Mouse (Mus musculus): Measurements from ENCODE around the gene Glrp1. TPM values are rescaled to one million over a fixed set of nuclear protein-coding genes. Genes with fewer than 3 reads are reported as not detected.

Gene Glrp1
- polyA plus RNA-seq, 1 experiment = not detected

DNA sequence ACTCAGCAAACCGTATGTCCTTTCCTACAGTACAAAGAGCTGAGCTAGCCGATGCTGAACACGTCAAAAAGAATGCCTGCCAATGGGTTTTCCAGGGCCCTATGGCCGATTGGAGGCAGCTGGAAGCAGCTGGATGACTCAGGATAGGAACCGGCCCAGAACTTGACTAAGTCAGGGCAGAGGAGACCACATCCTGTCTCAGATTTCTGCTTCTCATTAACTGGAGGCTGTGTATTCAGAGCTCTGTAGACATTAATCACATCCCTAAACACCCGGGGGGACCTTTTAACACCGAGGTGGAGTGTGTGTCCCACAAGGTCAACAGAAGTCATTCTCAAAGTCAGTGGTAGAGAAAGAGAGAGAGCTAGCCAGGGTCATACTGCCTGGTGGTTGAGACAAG is 35.3 kb downstream of the Glrp1 start:
- Histone ChIP-seq H3K27me3 (ENCODE audit: control insufficient read depth, insufficient read depth, low read length) (no peaks in the 10 kb centered on the region), H3K4me3 (ENCODE audit: low read depth, low read length) (no peak overlapping the region), H3K4me1 (ENCODE audit: control insufficient read depth, insufficient read depth, insufficient read length, low read length) (peaks cover 14% of the 10 kb centered on the region; the same call in 1 of the 2 replicates), H3K27ac (ENCODE audit: insufficient read depth, low read depth, low read length) (0 out of 2 replicates have a peak overlapping the region, but pooled peaks have one; percentile 10), H3K36me3 (ENCODE audit: control insufficient read depth, insufficient read depth, low read length) (no peaks in the 10 kb centered on the region)
- 31% methylated on average over 7 of the region's 7 CpGs for WGBS
- TF ChIP-seq POLR2A (IDR thresholded peaks at IDR 0.05; ENCODE audit: low read depth, low read length) = no peak
- no peak for TF ChIP-seq CTCF (IDR thresholded peaks at IDR 0.05; ENCODE audit: extremely low read depth, insufficient read length, insufficient replicate concordance, low read depth, low read length)

- no peaks in the 10 kb centered on the region for H3K36me3 ChIP-seq (ENCODE audit: control insufficient read depth, insufficient read depth, low read length)
- no peak overlapping the region for H3K27ac ChIP-seq (ENCODE audit: insufficient read depth, low read depth, low read length)
- H3K4me3 ChIP-seq (ENCODE audit: low read depth, low read length) = no peak overlapping the region
- H3K4me1 ChIP-seq (ENCODE audit: control insufficient read depth, insufficient read depth, insufficient read length, low read length) = peaks cover 14% of the 10 kb centered on the region; the same call in 1 of the 2 replicates
- 87% methylated on average over 2 of the region's 2 CpGs for WGBS
- TF ChIP-seq CTCF (IDR thresholded peaks at IDR 0.05; ENCODE audit: extremely low read depth, insufficient read length, insufficient replicate concordance, low read depth, low read length) = no peak
- no peak for TF ChIP-seq POLR2A (IDR thresholded peaks at IDR 0.05; ENCODE audit: low read depth, low read length)
- no peaks in the 10 kb centered on the region for H3K27me3 ChIP-seq (ENCODE audit: control insufficient read depth, insufficient read depth, low read length)
These were observed 36.0 kb downstream of the Glrp1 start for GRCm38 (mm10) chr1:88473899-88474298.

GRCm38 (mm10) chr1:88472258-88472657 is 37.6 kb downstream of the Glrp1 start:
- H3K36me3 ChIP-seq (ENCODE audit: control insufficient read depth, insufficient read depth, low read length) = no peaks in the 10 kb centered on the region
- no peak for TF ChIP-seq POLR2A (IDR thresholded peaks at IDR 0.05; ENCODE audit: low read depth, low read length)
- no peak for TF ChIP-seq CTCF (IDR thresholded peaks at IDR 0.05; ENCODE audit: extremely low read depth, insufficient read length, insufficient replicate concordance, low read depth, low read length)
- WGBS = 86% methylated on average over 6 of the region's 6 CpGs

DNA sequence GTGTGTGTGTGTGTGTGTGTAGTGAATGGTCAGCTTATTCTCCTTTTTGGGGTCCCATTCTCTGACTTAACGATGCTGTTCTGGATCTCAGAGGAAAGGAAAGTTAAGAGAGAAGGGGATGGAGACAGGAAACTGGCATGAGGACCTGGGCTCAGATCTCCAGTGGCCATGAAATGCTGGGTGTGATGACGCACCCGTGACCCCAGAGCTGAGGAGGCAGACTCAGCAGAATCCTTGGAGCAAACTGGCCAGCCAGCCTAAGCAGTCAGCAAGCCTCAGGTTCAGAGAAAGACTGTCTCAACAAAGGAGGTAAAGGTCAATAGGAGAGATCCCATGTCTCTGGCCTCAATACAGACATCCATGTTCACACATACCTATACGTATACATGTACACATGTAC is 40.1 kb downstream of the Glrp1 start:
- no peaks in the 10 kb centered on the region for H3K27me3 ChIP-seq (ENCODE audit: control insufficient read depth, insufficient read depth, low read length)
- no peak for TF ChIP-seq CTCF (IDR thresholded peaks at IDR 0.05; ENCODE audit: extremely low read depth, insufficient read length, insufficient replicate concordance, low read depth, low read length)
- TF ChIP-seq POLR2A (IDR thresholded peaks at IDR 0.05; ENCODE audit: low read depth, low read length) = no peak
- H3K27ac ChIP-seq (ENCODE audit: insufficient read depth, low read depth, low read length) = no peak overlapping the region
- 95% methylated on average over 4 of the region's 4 CpGs for WGBS
- no peak overlapping the region for H3K4me3 ChIP-seq (ENCODE audit: low read depth, low read length)
- H3K36me3 ChIP-seq (ENCODE audit: control insufficient read depth, insufficient read depth, low read length) = no peaks in the 10 kb centered on the region
- peaks cover under 1% of the 10 kb centered on the region; the same call in 1 of the 2 replicates for H3K4me1 ChIP-seq (ENCODE audit: control insufficient read depth, insufficient read depth, insufficient read length, low read length)

More at GRCm38 (mm10) chr1:88472258-88472657, 37.6 kb downstream of the Glrp1 start:
- H3K4me3 ChIP-seq (ENCODE audit: low read depth, low read length) = no peak overlapping the region
- H3K4me1 ChIP-seq (ENCODE audit: control insufficient read depth, insufficient read depth, insufficient read length, low read length) = peaks cover 14% of the 10 kb centered on the region; the same call in 1 of the 2 replicates
- no peak overlapping the region for H3K27ac ChIP-seq (ENCODE audit: insufficient read depth, low read depth, low read length)
- no peaks in the 10 kb centered on the region for H3K27me3 ChIP-seq (ENCODE audit: control insufficient read depth, insufficient read depth, low read length)

GRCm38 (mm10) chr1:88468335-88468734 is 41.5 kb downstream of the Glrp1 start:
- H3K4me1 ChIP-seq (ENCODE audit: control insufficient read depth, insufficient read depth, insufficient read length, low read length) = no peaks in the 10 kb centered on the region; the same call in 1 of the 2 replicates
- H3K4me3 ChIP-seq (ENCODE audit: low read depth, low read length) = no peak overlapping the region
- H3K36me3 ChIP-seq (ENCODE audit: control insufficient read depth, insufficient read depth, low read length) = no peaks in the 10 kb centered on the region
- TF ChIP-seq POLR2A (IDR thresholded peaks at IDR 0.05; ENCODE audit: low read depth, low read length) (no peak), CTCF (IDR thresholded peaks at IDR 0.05; ENCODE audit: extremely low read depth, insufficient read length, insufficient replicate concordance, low read depth, low read length) (no peak)
- H3K27me3 ChIP-seq (ENCODE audit: control insufficient read depth, insufficient read depth, low read length) = no peaks in the 10 kb centered on the region
- 73% methylated on average over 2 of the region's 2 CpGs for WGBS
- H3K27ac ChIP-seq (ENCODE audit: insufficient read depth, low read depth, low read length) = no peak overlapping the region

- WGBS = 93% methylated on average over 5 of the region's 5 CpGs
- no peak for TF ChIP-seq CTCF (IDR thresholded peaks at IDR 0.05; ENCODE audit: extremely low read depth, insufficient read length, insufficient replicate concordance, low read depth, low read length)
- no peak for TF ChIP-seq POLR2A (IDR thresholded peaks at IDR 0.05; ENCODE audit: low read depth, low read length)
- H3K4me3 ChIP-seq (ENCODE audit: low read depth, low read length) = no peak overlapping the region
- H3K36me3 ChIP-seq (ENCODE audit: control insufficient read depth, insufficient read depth, low read length) = no peaks in the 10 kb centered on the region
- no peaks in the 10 kb centered on the region for H3K27me3 ChIP-seq (ENCODE audit: control insufficient read depth, insufficient read depth, low read length)
- no peak overlapping the region for H3K27ac ChIP-seq (ENCODE audit: insufficient read depth, low read depth, low read length)
- no peaks in the 10 kb centered on the region; the same call in 1 of the 2 replicates for H3K4me1 ChIP-seq (ENCODE audit: control insufficient read depth, insufficient read depth, insufficient read length, low read length)
These were observed 42.0 kb downstream of the Glrp1 start for GRCm38 (mm10) chr1:88467866-88468265.

DNA sequence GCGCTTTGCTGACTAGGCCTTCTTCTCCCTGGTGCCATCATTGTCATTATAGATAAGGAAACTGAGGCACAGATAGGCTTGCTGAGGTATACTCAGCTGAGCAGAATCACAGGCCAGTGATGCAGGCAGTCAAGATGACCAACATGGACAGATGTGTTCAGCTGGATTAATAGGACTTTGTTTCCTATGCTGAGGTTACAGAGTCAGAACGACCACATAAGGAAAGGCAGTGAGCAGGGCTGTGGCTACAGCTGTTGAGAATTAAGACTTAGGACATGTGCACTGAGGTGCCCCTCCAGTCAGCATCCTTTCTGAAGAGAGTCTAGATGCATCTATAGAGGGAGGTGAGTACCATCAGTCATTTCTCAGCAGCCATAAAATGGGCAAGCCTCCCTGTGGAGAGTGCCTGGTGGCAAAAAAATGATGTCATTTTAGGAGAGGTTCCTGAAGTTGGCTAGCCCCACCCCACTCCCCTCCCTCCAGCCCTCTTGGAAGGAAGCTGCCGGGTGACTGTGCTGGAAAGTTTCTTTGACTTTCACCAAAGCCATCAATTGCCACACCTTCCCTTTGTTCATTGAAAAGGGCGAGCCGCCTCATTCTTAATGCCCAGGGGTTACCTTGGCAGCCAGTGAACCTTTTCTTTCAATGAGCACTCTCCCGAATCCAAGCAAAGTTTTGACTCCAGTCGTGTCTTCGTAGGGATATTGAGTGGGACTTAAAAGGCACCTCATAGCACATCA is 43.4 kb downstream of the Glrp1 start:
- H3K27ac ChIP-seq (ENCODE audit: insufficient read depth, low read depth, low read length) = no peak overlapping the region
- no peak overlapping the region for H3K4me3 ChIP-seq (ENCODE audit: low read depth, low read length)
- no peaks in the 10 kb centered on the region; the same call in 1 of the 2 replicates for H3K4me1 ChIP-seq (ENCODE audit: control insufficient read depth, insufficient read depth, insufficient read length, low read length)
- no peaks in the 10 kb centered on the region for H3K36me3 ChIP-seq (ENCODE audit: control insufficient read depth, insufficient read depth, low read length)
- no peak for TF ChIP-seq CTCF (IDR thresholded peaks at IDR 0.05; ENCODE audit: extremely low read depth, insufficient read length, insufficient replicate concordance, low read depth, low read length)
- no peaks in the 10 kb centered on the region for H3K27me3 ChIP-seq (ENCODE audit: control insufficient read depth, insufficient read depth, low read length)
- 40% methylated on average over 8 of the region's 8 CpGs for WGBS
